Mouse (Mus musculus): ENCODE results near the gene Prss56.

The Prss56 gene

DNA sequence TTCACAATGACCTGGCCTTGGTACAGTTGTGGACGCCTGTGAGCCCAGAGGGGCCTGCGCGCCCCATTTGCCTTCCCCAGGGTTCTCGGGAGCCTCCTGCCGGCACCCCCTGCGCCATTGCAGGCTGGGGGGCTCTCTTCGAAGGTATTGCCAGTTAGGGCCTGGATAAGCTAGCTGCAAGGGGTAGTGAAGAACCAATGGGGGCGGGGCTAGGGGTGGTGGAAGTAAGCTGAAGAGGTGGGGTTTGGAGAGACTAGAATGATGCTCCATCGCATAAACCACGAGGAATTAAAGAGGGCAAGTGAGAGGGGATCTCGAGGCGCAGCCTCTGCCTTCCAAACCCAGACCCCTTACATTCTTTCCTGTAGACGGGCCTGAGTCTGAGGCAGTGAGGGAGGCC is 2.4 kb downstream of the Prss56 start:
- no peak for DNase-seq (ENCODE audit: low spot score in 2 of 2)

GRCm38 (mm10) chr1:87186261-87187036 is 3.3 kb downstream of the Prss56 start:
- peak in 1 of 2 experiments; percentile 22 for DNase-seq (ENCODE audit: low spot score in 2 of 2)

DNA sequence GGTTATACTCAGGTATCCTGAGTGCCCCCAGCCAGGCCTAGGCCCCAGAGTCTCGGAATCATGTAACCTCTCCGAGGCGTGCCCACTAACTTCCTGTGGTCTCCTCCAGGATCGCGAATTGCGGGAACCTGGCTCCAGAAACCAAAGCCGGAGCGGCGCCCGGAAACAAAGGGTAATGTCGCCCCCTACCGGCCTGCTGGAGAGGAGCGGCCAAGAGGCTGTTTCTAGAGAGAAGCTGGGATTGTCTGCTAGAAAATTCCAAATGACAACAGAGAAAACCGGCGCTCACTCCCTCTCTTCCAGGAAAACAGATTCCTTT is 3.9 kb downstream of the Prss56 start:
- peak; percentile 39 to 49 for DNase-seq (ENCODE audit: low spot score in 2 of 2)

DNA sequence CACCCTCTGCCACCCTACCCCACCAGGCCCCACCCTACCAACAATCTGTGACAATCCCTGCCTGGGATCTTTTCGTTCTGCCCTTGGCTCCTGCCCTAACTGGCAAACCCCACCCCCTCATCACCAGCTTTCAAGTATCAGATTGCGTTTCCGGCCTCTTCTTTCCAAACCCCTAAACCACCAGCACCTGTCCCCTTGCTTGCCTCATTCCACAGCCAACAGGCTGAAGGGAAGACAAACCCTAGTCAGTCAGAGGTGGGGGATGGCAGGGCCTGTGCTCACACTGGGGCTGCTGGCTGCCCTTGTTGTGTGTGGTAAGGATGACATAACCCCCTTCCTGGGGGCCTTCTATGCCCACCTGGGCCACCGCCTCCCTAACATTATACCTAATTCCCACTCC is 7.3 kb downstream of the Prss56 start, which contains the start of gene Chrnd:
TSS of gene Chrnd (plus strand) at position 179 of the 400 bp plus-strand sequence.
- DNase-seq (ENCODE audit: low spot score in 2 of 2): no peak

DNA sequence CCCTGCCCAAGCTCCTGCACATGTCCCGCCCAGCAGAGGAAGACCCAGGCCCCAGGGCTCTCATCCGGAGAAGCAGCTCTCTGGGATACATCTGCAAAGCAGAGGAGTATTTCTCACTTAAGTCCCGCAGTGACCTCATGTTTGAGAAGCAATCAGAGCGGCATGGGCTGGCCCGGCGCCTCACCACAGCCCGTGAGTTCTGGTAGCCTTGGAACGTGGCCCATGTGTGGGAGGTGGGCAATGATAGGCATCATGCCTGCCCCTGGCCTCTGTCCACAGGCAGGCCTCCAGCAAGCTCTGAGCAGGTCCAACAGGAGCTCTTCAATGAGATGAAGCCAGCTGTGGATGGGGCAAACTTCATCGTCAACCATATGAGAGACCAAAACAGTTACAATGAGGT is 14.2 kb downstream of the Prss56 start:
- no peak for DNase-seq (ENCODE audit: low spot score in 2 of 2)

GRCm38 (mm10) chr1:87198119-87199065 is 15.3 kb downstream of the Prss56 start:
- DNase-seq (ENCODE audit: low spot score in 2 of 2): no peak

- no peak for DNase-seq (ENCODE audit: low spot score in 2 of 2)
Observed at GRCm38 (mm10) chr1:87200811-87201210, 17.7 kb downstream of the Prss56 start.

DNA sequence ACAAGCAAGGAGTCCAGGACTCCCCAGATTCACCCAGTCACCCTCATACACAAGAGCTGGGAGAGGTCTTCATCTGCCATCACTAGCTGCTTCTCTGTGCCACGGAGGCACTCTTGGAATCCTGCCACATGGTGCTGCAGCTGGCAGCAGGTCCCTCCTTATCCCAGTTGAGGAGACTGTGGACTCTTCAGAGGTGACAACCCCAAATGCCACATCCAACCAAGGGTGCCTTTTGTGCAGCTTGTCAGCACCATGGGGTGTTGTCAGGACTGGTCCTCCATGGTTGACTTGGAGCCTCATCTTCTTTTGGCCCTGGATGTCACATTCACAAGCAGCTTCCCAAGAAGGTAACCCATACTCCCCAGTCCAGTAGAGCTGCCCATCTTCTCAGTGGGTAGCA is 18.7 kb downstream of the Prss56 start:
- DNase-seq (ENCODE audit: low spot score in 2 of 2): no peak

GRCm38 (mm10) chr1:87203779-87204178 is 20.7 kb downstream of the Prss56 start:
- no peak for DNase-seq (ENCODE audit: low spot score in 2 of 2)

- DNase-seq (ENCODE audit: low spot score in 2 of 2): no peak
Observed at GRCm38 (mm10) chr1:87204465-87204864, 21.4 kb downstream of the Prss56 start, which contains the start of gene Chrng. Chrng (plus strand) TSS chr1:87204657.

DNA sequence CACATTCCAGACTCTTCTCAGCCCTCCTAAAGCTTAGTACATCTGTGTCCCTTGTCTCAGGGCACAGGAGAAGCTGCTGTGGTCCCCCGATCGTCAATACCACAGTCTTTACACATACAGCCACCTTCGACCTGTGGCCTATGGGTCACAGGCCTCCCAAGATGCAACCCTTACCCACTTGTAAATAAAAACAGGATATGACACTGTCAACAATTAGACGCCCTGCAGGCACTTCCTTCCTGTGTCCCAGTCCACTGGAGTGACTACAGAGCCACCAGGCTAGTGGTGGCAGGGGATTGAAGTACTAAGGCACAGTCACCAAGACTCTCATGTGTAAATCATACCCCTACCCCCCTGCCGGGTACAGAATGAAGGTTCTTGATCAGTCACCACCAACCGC is 21.9 kb downstream of the Prss56 start:
- no peak for DNase-seq (ENCODE audit: low spot score in 2 of 2)

- DNase-seq (ENCODE audit: low spot score in 2 of 2): no peak
Observed at GRCm38 (mm10) chr1:87205502-87205901, 22.4 kb downstream of the Prss56 start.

GRCm38 (mm10) chr1:87206339-87206738 is 23.2 kb downstream of the Prss56 start:
- no peak for DNase-seq (ENCODE audit: low spot score in 2 of 2)

GRCm38 (mm10) chr1:87211431-87211830 is 28.3 kb downstream of the Prss56 start:
- no peak for DNase-seq (ENCODE audit: low spot score in 2 of 2)

DNA sequence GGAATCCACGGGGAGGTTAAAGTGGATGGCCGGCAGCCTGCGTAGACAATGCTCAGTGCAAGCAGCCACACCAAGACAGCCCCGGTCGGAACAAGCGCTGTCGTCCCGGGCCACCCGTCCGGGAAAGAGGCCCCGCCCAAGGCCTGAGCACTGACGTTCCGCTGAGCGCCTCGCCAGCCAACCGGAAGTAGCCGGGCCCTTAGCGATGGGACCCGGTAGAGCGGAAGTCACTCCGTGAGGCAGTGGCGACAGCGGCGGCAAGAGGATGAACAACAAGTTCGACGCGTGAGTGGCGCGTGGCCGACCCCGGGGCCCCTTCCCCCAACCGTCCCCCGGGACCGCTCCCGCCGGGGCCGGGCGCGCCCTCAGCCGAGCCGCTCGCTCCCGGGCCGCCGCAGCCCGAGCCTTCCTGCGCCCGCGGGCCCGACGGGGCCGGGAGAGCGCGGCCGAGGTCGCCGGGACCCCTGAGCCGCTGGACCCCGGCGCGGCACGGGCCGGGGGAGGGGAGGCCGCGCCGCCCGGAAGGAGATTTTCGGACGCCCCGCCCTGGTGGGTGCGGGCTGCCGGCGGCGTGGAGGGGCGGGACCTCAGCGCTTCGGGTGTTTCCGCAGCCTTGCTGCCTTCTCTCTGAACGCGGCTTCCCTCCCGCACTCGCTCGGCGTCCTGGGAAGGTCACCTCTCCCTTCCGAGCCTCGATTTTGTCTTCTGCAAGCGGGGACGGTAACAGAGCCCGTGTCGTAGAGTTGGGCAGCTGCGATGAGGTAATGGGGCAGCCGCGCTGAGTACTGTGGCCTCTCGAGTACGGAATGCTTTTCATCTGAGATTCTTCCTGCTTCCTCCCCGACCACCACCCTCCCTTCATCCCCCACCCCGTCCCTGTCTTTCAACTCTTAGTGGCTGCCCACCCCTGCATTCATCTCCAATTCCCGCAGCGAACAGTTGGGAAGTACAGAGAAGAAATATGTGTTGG is 30.9 kb downstream of the Prss56 start, which contains the start of gene Eif4e2:
TSS of gene Eif4e2 (plus strand) at position 180 of the 970 bp plus-strand sequence.
- peak; percentile 87 to 91 for DNase-seq (ENCODE audit: low spot score in 2 of 2)

DNA sequence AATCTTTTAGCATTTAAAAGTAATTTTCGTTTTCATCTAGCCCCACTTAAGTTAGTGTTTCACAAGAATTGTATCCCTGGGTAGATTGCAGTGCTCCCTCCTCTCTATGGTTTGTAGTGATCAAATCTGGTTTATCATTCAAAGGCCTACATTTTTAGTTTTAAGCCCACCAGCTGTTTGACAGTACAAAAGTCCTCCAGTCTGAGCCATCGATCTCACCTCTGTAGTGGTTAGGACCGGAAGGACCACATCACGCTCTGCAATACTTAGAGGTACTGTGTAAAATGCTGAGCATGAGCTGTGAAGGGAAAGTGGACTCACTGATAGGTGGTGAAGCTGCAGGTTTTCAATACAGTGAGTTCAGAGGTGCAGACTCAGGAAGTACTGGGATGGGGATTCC is 31.6 kb downstream of the Prss56 start:
- DNase-seq (ENCODE audit: low spot score in 2 of 2): no peak

DNA sequence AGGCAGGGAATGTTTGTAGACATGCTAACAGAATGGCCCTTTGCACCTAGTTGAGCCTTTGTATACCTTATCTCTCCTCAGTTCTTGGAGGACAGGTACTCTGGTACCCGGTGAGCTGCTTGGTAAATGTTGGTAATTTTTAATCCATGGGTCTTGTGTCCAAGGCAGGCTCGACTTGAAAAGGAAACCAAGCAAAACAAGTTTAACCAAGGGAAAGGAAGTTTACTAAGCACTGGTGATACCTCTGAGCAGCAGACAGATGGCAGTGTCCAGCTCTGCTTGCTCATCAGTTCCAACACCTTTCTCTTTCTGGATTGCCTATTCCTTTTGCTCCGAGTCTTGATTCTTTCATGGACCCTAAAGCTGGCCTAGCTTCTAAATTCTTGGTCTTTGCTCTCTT is 34.8 kb downstream of the Prss56 start:
- no peak for DNase-seq (ENCODE audit: low spot score in 2 of 2)

- DNase-seq (ENCODE audit: low spot score in 2 of 2): no peak
Observed at GRCm38 (mm10) chr1:87225739-87226138, 42.6 kb downstream of the Prss56 start.

- no peak for DNase-seq (ENCODE audit: low spot score in 2 of 2)
Observed at GRCm38 (mm10) chr1:87226409-87227159, 43.5 kb downstream of the Prss56 start.

- DNase-seq (ENCODE audit: low spot score in 2 of 2): no peak
Observed at GRCm38 (mm10) chr1:87227160-87227550, 44.0 kb downstream of the Prss56 start.

GRCm38 (mm10) chr1:87230606-87231005 is 47.5 kb downstream of the Prss56 start:
- no peak for DNase-seq (ENCODE audit: low spot score in 2 of 2)
